Mouse (Mus musculus): ENCODE results near the gene Rph3al.
A peak's percentile ranks its signal among the peaks of the same experiment; 100 is the strongest.

Gene Rph3al

DNA sequence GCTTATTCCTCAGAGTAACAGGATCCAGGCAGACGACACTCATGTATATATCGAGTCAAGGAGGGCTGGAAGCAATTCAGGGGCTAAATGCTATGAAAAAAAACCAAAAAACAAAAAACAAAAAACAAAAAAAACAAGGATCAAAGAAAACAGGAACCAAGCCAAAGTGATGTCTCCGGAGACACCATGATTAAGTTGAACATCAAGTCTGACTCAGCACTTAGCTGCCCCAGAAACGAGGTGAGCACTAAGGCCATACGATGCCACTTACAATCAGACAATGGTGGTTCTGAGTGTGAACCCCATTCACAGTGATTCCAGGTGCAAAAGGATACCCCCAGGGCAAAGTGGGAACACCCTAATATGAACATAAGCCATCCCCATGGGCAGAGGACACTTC lies 13.7 kb upstream of the Rph3al start:
- no peak for DNase-seq (ENCODE audit: extremely low spot score, low read depth, low spot score)

DNA sequence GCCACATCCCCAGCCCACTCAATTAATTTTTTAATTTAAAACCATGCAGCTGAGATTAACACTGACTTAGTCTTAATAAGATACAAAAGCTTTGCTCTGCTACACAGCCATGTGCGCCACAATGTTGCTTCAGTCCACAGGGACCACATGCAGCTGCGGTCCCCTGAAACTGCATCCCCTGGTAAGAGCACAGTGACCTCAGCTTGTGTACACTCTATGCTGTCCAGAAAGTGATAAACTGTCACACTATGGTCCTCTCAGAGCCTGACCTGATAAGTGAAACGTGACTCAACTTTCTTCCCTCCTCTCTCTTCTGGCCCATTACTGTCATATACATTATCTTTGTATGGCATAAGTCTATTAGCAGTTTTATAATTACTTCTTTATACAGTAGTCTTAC lies 12.2 kb upstream of the Rph3al start:
- no peak for DNase-seq (ENCODE audit: extremely low spot score, low read depth, low spot score)

GRCm38 (mm10) chr11:75948789-75949188 lies 10.6 kb upstream of the Rph3al start:
- DNase-seq (ENCODE audit: extremely low spot score, low read depth, low spot score) = no peak

DNA sequence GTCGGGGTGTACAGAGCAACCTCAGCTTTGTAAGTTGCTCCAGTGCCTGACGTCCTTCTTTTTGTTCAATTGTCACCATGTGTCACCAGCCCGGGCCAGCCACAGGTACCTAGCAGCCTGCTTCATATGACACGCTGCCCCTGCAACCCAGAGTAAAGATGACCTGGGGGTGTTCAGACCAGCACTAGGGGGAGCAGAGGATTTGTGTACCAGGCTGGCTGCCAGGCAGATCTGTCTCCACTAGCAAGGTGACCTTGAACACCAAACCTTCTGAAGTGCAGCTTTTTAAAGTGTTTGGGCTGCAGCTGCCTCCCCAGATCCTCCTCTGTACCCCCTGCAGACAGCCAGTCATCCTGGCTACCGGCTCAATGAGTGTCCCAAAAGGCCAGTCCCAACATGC lies 9.0 kb upstream of the Rph3al start:
- DNase-seq (ENCODE audit: extremely low spot score, low read depth, low spot score) = no peak

DNA sequence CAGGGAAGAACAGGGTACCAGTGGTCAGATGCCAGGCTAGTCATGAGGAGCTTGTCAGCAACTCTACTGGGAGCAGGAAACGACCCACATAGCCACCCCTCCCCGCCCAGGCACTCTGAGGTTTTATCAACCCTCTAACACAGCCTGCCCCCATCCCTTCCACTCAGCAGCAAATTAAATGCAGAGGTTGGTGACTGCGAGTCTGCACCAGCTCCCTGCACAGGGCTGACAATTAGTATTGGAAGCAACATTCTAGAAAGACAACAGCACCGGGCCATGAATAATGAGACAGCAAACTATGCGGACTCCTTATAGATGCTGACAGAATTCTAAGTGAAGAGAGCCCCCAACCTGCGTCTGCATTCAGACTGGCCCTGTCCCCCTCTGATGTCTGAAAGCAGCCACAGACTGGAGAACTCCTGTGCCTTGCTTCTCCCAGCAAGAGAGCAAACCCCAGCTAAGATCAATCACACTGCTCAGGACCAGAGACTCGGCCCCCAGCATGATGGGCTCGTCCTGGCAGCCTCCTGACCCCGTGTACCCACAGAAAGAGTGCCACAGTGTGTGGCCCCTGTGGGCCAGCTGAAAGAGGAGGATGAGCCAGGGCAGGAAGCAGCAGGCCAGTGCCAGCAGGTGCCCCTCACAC lies 7.7 kb upstream of the Rph3al start:
- DNase-seq (ENCODE audit: extremely low spot score, low read depth, low spot score) = no peak

- peak; percentile 24 for DNase-seq (ENCODE audit: extremely low spot score, low read depth, low spot score)
Observed at GRCm38 (mm10) chr11:75937370-75937871, 808 bp downstream of the Rph3al start.

DNA sequence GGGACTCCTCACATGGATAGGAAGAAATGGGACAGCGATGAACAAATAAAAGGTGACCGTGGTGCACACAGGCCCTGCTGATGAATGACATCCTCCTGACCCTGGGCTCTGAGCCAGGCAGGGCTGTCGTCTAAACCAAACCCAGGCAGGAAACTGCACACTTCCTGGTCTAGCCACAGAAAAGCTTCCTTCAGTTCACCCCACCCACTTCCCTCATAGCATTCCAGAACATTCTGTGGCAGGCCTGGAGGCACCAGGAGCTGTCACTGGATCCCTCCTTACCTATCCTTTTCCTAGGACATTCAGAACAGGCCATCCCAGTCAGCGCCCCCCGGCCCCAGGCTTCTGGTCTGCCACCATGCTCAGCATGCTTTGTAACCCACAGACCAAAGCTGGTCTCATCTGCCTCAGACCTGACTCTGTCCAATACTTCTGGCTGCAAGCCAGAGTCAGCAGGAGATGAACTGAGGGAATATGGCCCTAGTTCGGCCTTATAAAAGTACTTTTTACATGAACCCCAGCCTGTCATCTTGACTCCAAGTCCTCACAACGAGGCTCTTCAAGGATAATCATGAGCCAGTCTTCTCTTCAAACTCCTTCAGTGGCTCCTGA lies 2.3 kb downstream of the Rph3al start:
- DNase-seq (ENCODE audit: extremely low spot score, low read depth, low spot score) = no peak

GRCm38 (mm10) chr11:75934425-75934824 lies 3.8 kb downstream of the Rph3al start:
- no peak for DNase-seq (ENCODE audit: extremely low spot score, low read depth, low spot score)

DNA sequence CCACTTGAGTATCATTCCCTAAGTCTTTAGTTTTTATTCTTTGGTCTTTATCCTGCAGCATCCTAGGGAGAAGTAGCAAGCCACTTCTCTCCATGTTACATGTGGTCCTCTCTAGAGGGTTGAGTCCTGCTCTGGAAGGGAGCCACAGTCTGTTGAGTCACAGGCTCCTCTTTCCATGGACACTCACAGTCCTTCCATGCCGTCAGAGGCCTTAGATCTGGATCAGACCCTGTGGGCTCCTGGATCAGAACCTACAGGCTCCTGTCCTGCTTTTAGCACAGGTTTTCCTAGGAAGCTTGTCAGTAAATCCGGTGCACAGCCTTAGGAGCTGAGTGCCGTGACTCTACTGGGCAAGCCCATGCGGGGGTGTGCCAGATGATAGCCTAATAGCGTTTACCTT lies 4.9 kb downstream of the Rph3al start:
- DNase-seq (ENCODE audit: extremely low spot score, low read depth, low spot score) = no peak

- no peak for DNase-seq (ENCODE audit: extremely low spot score, low read depth, low spot score)
Observed at GRCm38 (mm10) chr11:75930911-75931678, 7.1 kb downstream of the Rph3al start.

- no peak for DNase-seq (ENCODE audit: extremely low spot score, low read depth, low spot score)
Observed at GRCm38 (mm10) chr11:75930208-75930607, 8.0 kb downstream of the Rph3al start.

DNA sequence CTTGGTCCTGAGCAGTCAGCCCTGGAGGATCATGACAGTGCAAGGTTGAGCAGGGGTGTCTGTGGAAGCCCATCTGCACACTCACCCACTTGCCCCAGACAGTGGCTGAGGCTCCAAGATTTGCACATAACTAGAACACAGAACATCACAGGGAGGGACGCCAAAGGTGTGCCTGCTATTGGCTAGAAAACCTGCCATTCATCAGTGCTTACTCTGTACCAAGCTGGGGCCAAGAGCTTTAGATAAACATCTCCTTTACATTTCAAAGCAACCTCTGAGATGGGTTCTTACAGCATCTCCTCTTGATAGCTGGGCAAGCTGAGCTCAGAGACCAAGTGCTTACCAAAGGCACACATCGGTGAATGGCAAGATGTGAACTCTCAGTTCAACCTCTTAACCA lies 10.3 kb downstream of the Rph3al start:
- DNase-seq (ENCODE audit: extremely low spot score, low read depth, low spot score) = no peak

- no peak for DNase-seq (ENCODE audit: extremely low spot score, low read depth, low spot score)
Observed at GRCm38 (mm10) chr11:75926431-75927312, 11.6 kb downstream of the Rph3al start.

- no peak for DNase-seq (ENCODE audit: extremely low spot score, low read depth, low spot score)
Observed at GRCm38 (mm10) chr11:75925801-75926200, 12.4 kb downstream of the Rph3al start.

- DNase-seq (ENCODE audit: extremely low spot score, low read depth, low spot score) = no peak
Observed at GRCm38 (mm10) chr11:75922741-75923140, 15.5 kb downstream of the Rph3al start.

DNA sequence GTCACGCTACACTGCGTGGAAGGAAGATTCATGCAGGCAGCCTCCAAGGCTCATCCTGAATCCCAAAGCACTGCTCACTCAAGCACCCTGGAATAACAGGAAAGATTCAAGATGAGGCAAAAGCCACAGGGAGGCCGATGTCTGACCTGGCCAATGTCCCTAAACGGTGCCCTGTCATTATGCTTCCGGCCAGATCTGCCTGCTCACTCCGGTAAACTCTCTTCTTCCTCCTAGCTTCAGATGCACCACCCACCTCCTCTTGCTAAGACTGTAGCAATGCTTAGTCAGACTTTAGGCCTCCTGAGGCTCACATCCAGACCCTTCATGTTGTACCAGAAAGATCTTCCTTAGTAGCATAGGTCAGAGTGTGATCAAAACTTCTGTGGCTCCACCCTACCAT lies 19.1 kb downstream of the Rph3al start:
- no peak for DNase-seq (ENCODE audit: extremely low spot score, low read depth, low spot score)

- DNase-seq (ENCODE audit: extremely low spot score, low read depth, low spot score) = no peak
Observed at GRCm38 (mm10) chr11:75917340-75917739, 20.9 kb downstream of the Rph3al start.

- no peak for DNase-seq (ENCODE audit: extremely low spot score, low read depth, low spot score)
Observed at GRCm38 (mm10) chr11:75913953-75914352, 24.3 kb downstream of the Rph3al start.

GRCm38 (mm10) chr11:75912944-75913657 lies 25.1 kb downstream of the Rph3al start:
- peak; percentile 33 for DNase-seq (ENCODE audit: extremely low spot score, low read depth, low spot score)

DNA sequence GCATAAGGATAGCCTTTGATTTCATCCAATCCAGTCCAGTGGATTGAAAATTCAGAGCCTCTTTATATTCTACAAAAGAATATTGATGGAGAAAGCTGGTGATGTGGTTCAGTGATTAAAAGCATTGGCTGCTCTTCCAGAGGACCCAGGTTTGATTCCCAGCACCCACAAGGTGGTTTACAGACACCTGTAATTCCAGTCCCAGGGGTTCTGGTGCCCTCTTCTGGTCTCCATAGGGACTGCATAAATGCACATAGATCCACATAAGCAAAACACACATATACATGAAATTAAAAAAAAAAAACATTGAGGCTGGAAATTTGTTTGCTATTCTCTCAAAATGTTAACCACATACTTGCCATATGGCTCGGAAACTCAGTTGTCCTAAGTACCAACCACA lies 26.3 kb downstream of the Rph3al start:
- DNase-seq (ENCODE audit: extremely low spot score, low read depth, low spot score) = no peak
